Mouse (Mus musculus): Measurements from ENCODE around the gene Pon1. TPM values are rescaled to one million over a fixed set of nuclear protein-coding genes. Genes with fewer than 3 reads are reported as not detected.

Gene Pon1
- total and polyA plus RNA-seq, 3 experiments: not detected

DNA sequence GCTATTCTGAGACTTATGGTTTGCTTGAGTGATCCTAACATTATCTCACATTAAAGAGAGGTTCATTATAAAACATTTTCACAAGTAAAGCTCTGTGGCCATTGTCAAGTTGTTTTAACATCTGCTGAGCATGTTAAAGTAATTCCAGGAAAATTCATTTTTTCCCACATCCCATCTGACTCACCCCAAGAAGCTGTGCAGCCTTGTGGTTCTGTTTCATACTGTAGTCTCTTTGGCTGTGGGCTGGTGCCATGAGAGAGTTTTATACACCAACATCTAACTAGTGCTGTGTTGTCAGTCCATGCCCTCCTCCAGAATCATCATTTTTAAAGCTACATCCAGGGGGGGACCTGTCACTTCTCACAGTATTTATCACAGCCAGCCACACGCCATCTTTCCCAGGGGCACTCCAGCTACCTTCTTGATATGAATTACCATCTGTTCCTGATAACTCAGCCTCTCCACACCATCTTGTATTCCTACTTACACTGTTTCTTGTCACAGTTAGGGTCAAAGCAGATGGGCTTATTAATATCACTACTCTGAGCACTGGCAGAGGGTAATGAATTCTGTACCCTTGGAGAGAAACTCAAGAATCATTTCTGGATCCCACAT lies 38.3 kb downstream of the Pon1 start (continued):
- TF ChIP-seq POLR2AphosphoS5 (IDR thresholded peaks at IDR 0.05; ENCODE audit: borderline replicate concordance, low read depth, low read length) (no peak), RAD21 (IDR thresholded peaks at IDR 0.05; ENCODE audit: low read depth, low read length) (no peak), GATA1 (IDR thresholded peaks at IDR 0.05; ENCODE audit: low read depth, low read length) (peak; percentile 60; the same call in 1 of the 2 replicates), HCFC1 (IDR thresholded peaks at IDR 0.05; ENCODE audit: low read depth, low read length) (no peak), ZC3H11A (IDR thresholded peaks at IDR 0.05; ENCODE audit: low read depth, low read length) (no peak), UBTF (IDR thresholded peaks at IDR 0.05; ENCODE audit: borderline replicate concordance, insufficient read depth, low read depth, low read length) (no peak), KAT2A (conservative IDR thresholded peaks at IDR 0.05; ENCODE audit: low read depth, low read length) (no peak), MEF2A (IDR thresholded peaks at IDR 0.05; ENCODE audit: extremely low read depth, insufficient replicate concordance, low read depth, low read length, poor library complexity, severe bottlenecking) (no peak), ZKSCAN1 (IDR thresholded peaks at IDR 0.05; ENCODE audit: low read depth, low read length) (no peak), MYC (IDR thresholded peaks at IDR 0.05; ENCODE audit: low read depth, low read length) (no peak)

DNA sequence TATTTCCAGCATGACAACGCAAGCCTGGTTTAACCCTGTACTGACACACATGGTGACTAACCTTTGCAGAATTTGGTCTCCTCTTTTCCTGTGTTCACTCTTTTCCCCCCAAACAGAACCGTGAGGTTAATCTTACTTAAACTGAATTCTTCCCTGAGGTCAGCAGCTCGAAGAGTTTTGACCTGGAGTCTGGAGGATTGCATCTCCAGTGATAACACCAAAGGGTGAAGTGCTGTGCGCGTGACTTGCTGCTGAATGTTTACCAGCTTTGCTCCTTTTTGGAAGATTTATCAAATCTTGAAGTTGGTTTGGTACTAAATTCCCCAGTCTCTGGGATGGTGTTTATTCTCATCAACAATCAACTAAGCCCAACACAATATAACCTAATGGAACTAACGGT lies 39.0 kb downstream of the Pon1 start:
- Histone ChIP-seq H3K4me3 (ENCODE audit: control insufficient read depth in 1 of 2, insufficient read depth in 1 of 2, low read depth in 2 of 2, low read length in 2 of 2) (no peak overlapping the region), H3K36me3 (ENCODE audit: control insufficient read depth in 1 of 2, insufficient read depth in 2 of 2, low read length in 2 of 2) (peaks cover 0 to 21% of the 10 kb centered on the region in 2 experiments; a peak in 2 of 4 replicates), H3K4me1 (ENCODE audit: control insufficient read depth in 1 of 2, insufficient read depth in 2 of 2, low read length in 2 of 2) (peaks cover 7 to 19% of the 10 kb centered on the region in 2 experiments; a peak in 3 of 4 replicates), H3K9ac (ENCODE audit: control insufficient read depth, low read depth, low read length, poor library complexity, severe bottlenecking) (no peak overlapping the region), H3K27ac (ENCODE audit: control insufficient read depth, low read depth, low read length) (no peak overlapping the region), H3K27me3 (ENCODE audit: control insufficient read depth in 1 of 2, insufficient read depth in 2 of 2, low read length in 2 of 2) (peaks cover 0 to 3% of the 10 kb centered on the region in 2 experiments; a peak in 2 of 4 replicates), H3K79me2 (ENCODE audit: control insufficient read depth, insufficient read depth, low read length, poor library complexity) (no peaks in the 10 kb centered on the region), H3K9me3 (replicated peaks; ENCODE audit: insufficient read depth, low read length) (no peaks in the 10 kb centered on the region)
- no peak for DNase-seq (ENCODE audit: low read depth, low spot score)
- TF ChIP-seq RAD21 (IDR thresholded peaks at IDR 0.05; ENCODE audit: low read depth, low read length) (no peak), TBP (IDR thresholded peaks at IDR 0.05; ENCODE audit: low read depth, low read length) (no peak), CTCF (IDR thresholded peaks at IDR 0.05 in 2 of 3, conservative IDR thresholded peaks at IDR 0.05 in 1 of 3; ENCODE audit: control insufficient read depth in 1 of 3, insufficient read depth in 1 of 3, low read depth in 2 of 3, low read length in 3 of 3, poor library complexity in 1 of 3, severe bottlenecking in 1 of 3) (no peak), BHLHE40 (IDR thresholded peaks at IDR 0.05; ENCODE audit: borderline replicate concordance, low read depth, low read length) (no peak), CHD1 (IDR thresholded peaks at IDR 0.05; ENCODE audit: low read depth, low read length) (no peak), E2F4 (IDR thresholded peaks at IDR 0.05; ENCODE audit: borderline replicate concordance, low read depth, low read length) (no peak), CHD2 (IDR thresholded peaks at IDR 0.05; ENCODE audit: low read length) (no peak), SIN3A (IDR thresholded peaks at IDR 0.05; ENCODE audit: low read length) (no peak), MEF2A (IDR thresholded peaks at IDR 0.05; ENCODE audit: extremely low read depth, insufficient replicate concordance, low read depth, low read length, poor library complexity, severe bottlenecking) (no peak), KAT2A (conservative IDR thresholded peaks at IDR 0.05; ENCODE audit: low read depth, low read length) (no peak), UBTF (IDR thresholded peaks at IDR 0.05; ENCODE audit: borderline replicate concordance, insufficient read depth, low read depth, low read length) (no peak), RCOR1 (IDR thresholded peaks at IDR 0.05; ENCODE audit: low read depth, low read length) (no peak), GABPA (IDR thresholded peaks at IDR 0.05; ENCODE audit: low read depth, low read length) (no peak)
